Mouse (Mus musculus) heart, embryonic 16.5 days (tissue): ENCODE measurements around the gene Cd2ap. TPM values are rescaled to one million over a fixed set of nuclear protein-coding genes. Genes with fewer than 3 reads are reported as not detected.

Source experiments
- ATAC-seq: fragments of 200-750 bp; cut with Nextera tagmentation; replicated peaks from 2 replicates; pipeline ENCODE4 v1.8.0; 2017; ENCODE audit warnings: moderate number of reproducible peaks; ENCODE audit not compliant: insufficient read depth, low FRiP score; ENCODE audit errors: extremely low read depth
- H3K27ac ChIP-seq: fragments of 300-500 bp; sonication (generic); 2 replicates; pipeline ENCODE4 v1.5.1; 2014; ENCODE audit warnings: mild to moderate bottlenecking, low read length, control low read depth, moderate library complexity
- H3K27me3 ChIP-seq: fragments of 300-500 bp; sonication (generic); 2 replicates; pipeline ENCODE4 v1.6.1; 2014; ENCODE audit warnings: low read length, mixed read lengths; ENCODE audit not compliant: control insufficient read depth, insufficient read depth
- H3K36me3 ChIP-seq: fragments of 300-500 bp; sonication (generic); 2 replicates; pipeline ENCODE4 v1.6.1; 2014; ENCODE audit not compliant: control insufficient read depth, insufficient read depth
- H3K4me1 ChIP-seq: fragments of 300-500 bp; sonication (generic); 2 replicates; pipeline ENCODE4 v1.6.1; 2014; ENCODE audit warnings: low read length, mixed read lengths; ENCODE audit not compliant: control insufficient read depth, insufficient read depth
- H3K4me2 ChIP-seq: fragments of 300-500 bp; sonication (generic); 2 replicates; pipeline ENCODE4 v1.6.1; 2014; ENCODE audit warnings: low read depth, mild to moderate bottlenecking, control low read depth, low read length
- H3K4me3 ChIP-seq: fragments of 300-500 bp; sonication (generic); 2 replicates; pipeline ENCODE4 v1.5.1; 2014; ENCODE audit warnings: mild to moderate bottlenecking, control low read depth, low read length
- H3K9ac ChIP-seq: fragments of 300-500 bp; sonication (generic); 2 replicates; pipeline ENCODE4 v1.6.1; 2014; ENCODE audit warnings: low read length, control low read depth
- H3K9me3 ChIP-seq: fragments of 300-500 bp; sonication (generic); replicated peaks from 2 replicates; pipeline ENCODE4 v1.6.1; 2016; ENCODE audit warnings: low read length; ENCODE audit not compliant: control insufficient read depth
- WGBS: fragments of 180-500 bp; shearing (Covaris S2); extraction: QIAGEN DNeasy Blood & Tissue Kit; methylation state at CpG from one replicate; pipeline ENCODE4 v1.1.7; 2014; 5-methylcytosine and 5-hydroxymethylcytosine counted together
- polyA plus RNA-seq: library from polyadenylated mRNA; unstranded; fragments of >200 nt; fragmentation: Nextera tagmentation; extraction: Ambion mirVana; gene quantifications from 2 replicates; pipeline ENCODE4 v1.2.1, GENCODE M21; 2015

The Cd2ap gene
- polyA plus RNA-seq, 1 experiment from 2014 or later: 13.7 TPM

- 0 out of 2 replicates have a peak, but pooled peaks cover 3% of the 10 kb centered on the region for H3K4me1 ChIP-seq
- ATAC-seq: peak; percentile 90
- no peak overlapping the region for H3K9ac ChIP-seq
- H3K9me3 ChIP-seq: no peaks in the 10 kb centered on the region
- H3K36me3 ChIP-seq: peaks cover 13% of the 10 kb centered on the region
- peak overlapping the region; percentile 77 for H3K27ac ChIP-seq
- H3K4me2 ChIP-seq: peak overlapping the region; percentile 25
- 58% methylated on average over 8 of the region's 8 CpGs for WGBS
- H3K4me3 ChIP-seq: peak overlapping the region; percentile 1; the same call in 1 of the 2 replicates
- no peaks in the 10 kb centered on the region for H3K27me3 ChIP-seq
These were observed 53.7 kb downstream of the Cd2ap start for GRCm38 (mm10) chr17:42822787-42823186.

- Histone ChIP-seq H3K4me2 (no peak overlapping the region), H3K36me3 (peaks cover 26% of the 10 kb centered on the region), H3K4me1 (no peaks in the 10 kb centered on the region), H3K27ac (no peak overlapping the region), H3K9ac (no peak overlapping the region), H3K4me3 (no peak overlapping the region), H3K9me3 (no peaks in the 10 kb centered on the region), H3K27me3 (no peaks in the 10 kb centered on the region)
- WGBS: 90% methylated on average over 3 of the region's 3 CpGs
- ATAC-seq: no peak
These were observed 61.1 kb downstream of the Cd2ap start for GRCm38 (mm10) chr17:42815374-42815773.

- Histone ChIP-seq H3K36me3 (peaks cover 8% of the 10 kb centered on the region; the same call in 1 of the 2 replicates), H3K4me3 (no peak overlapping the region), H3K27me3 (no peaks in the 10 kb centered on the region), H3K9me3 (no peaks in the 10 kb centered on the region), H3K9ac (no peak overlapping the region), H3K4me1 (peaks cover 17% of the 10 kb centered on the region), H3K27ac (no peak overlapping the region), H3K4me2 (no peak overlapping the region)
- 63% methylated on average over 2 of the region's 2 CpGs for WGBS
- no peak for ATAC-seq
These were observed 84.0 kb downstream of the Cd2ap start for GRCm38 (mm10) chr17:42792412-42792975.

- no peak overlapping the region for H3K4me2 ChIP-seq
- H3K4me3 ChIP-seq: no peak overlapping the region
- H3K4me1 ChIP-seq: peaks cover 12% of the 10 kb centered on the region
- ATAC-seq: peak; percentile 56; the same call in 1 of the 2 replicates
- H3K27ac ChIP-seq: no peak overlapping the region
- WGBS: 46% methylated on average over 1 of the region's 1 CpGs
- no peaks in the 10 kb centered on the region for H3K27me3 ChIP-seq
- H3K36me3 ChIP-seq: peaks cover 8% of the 10 kb centered on the region; the same call in 1 of the 2 replicates
- H3K9me3 ChIP-seq: no peaks in the 10 kb centered on the region
- no peak overlapping the region for H3K9ac ChIP-seq
These were observed 85.7 kb downstream of the Cd2ap start for GRCm38 (mm10) chr17:42790787-42791186.

GRCm38 (mm10) chr17:42789723-42790122 lies 86.7 kb downstream of the Cd2ap start:
- Histone ChIP-seq H3K36me3 (peaks cover 8% of the 10 kb centered on the region; the same call in 1 of the 2 replicates), H3K4me2 (no peak overlapping the region), H3K27ac (no peak overlapping the region), H3K4me3 (no peak overlapping the region), H3K9me3 (no peaks in the 10 kb centered on the region), H3K27me3 (no peaks in the 10 kb centered on the region), H3K9ac (no peak overlapping the region), H3K4me1 (peaks cover 12% of the 10 kb centered on the region)
- ATAC-seq: no peak
- WGBS: 62% methylated on average over 2 of the region's 2 CpGs

- no peak overlapping the region for H3K4me2 ChIP-seq
- H3K4me1 ChIP-seq: peaks cover 12% of the 10 kb centered on the region
- no peaks in the 10 kb centered on the region for H3K27me3 ChIP-seq
- H3K36me3 ChIP-seq: peaks cover 7% of the 10 kb centered on the region; the same call in 1 of the 2 replicates
- H3K27ac ChIP-seq: no peak overlapping the region
- no peak overlapping the region for H3K4me3 ChIP-seq
- 69% methylated on average over 5 of the region's 5 CpGs for WGBS
- no peaks in the 10 kb centered on the region for H3K9me3 ChIP-seq
- ATAC-seq: 0 out of 2 replicates have a peak, but pooled peaks have one; percentile 31
- no peak overlapping the region for H3K9ac ChIP-seq
These were observed 87.6 kb downstream of the Cd2ap start for GRCm38 (mm10) chr17:42788686-42789453.

- H3K27ac ChIP-seq: no peak overlapping the region
- no peak overlapping the region for H3K4me3 ChIP-seq
- no peaks in the 10 kb centered on the region for H3K27me3 ChIP-seq
- no peak overlapping the region for H3K9ac ChIP-seq
- no peaks in the 10 kb centered on the region for H3K4me1 ChIP-seq
- H3K4me2 ChIP-seq: no peak overlapping the region
- H3K9me3 ChIP-seq: no peaks in the 10 kb centered on the region
- WGBS: 51% methylated on average over 7 of the region's 7 CpGs
- ATAC-seq: peak; percentile 58; the same call in 1 of the 2 replicates
- H3K36me3 ChIP-seq: no peaks in the 10 kb centered on the region
These were observed 94.2 kb downstream of the Cd2ap start for GRCm38 (mm10) chr17:42782156-42782757.

- no peaks in the 10 kb centered on the region for H3K4me1 ChIP-seq
- H3K9me3 ChIP-seq: no peaks in the 10 kb centered on the region
- no peak overlapping the region for H3K27ac ChIP-seq
- H3K27me3 ChIP-seq: no peaks in the 10 kb centered on the region
- no peak overlapping the region for H3K4me3 ChIP-seq
- 50% methylated on average over 2 of the region's 2 CpGs for WGBS
- H3K36me3 ChIP-seq: no peaks in the 10 kb centered on the region
- no peak for ATAC-seq
- H3K9ac ChIP-seq: no peak overlapping the region
- H3K4me2 ChIP-seq: no peak overlapping the region
These were observed 122.7 kb downstream of the Cd2ap start for GRCm38 (mm10) chr17:42753791-42754190.

- no peak for ATAC-seq
- Histone ChIP-seq H3K9me3 (no peaks in the 10 kb centered on the region), H3K4me1 (no peaks in the 10 kb centered on the region), H3K27me3 (no peaks in the 10 kb centered on the region), H3K27ac (no peak overlapping the region), H3K36me3 (no peaks in the 10 kb centered on the region), H3K4me2 (no peak overlapping the region), H3K9ac (no peak overlapping the region), H3K4me3 (no peak overlapping the region)
- 79% methylated on average over 2 of the region's 2 CpGs for WGBS
These were observed 124.3 kb downstream of the Cd2ap start for GRCm38 (mm10) chr17:42752173-42752572.
